Mouse (Mus musculus): ENCODE measurements around the gene Trp53. TPM values are rescaled to one million over a fixed set of nuclear protein-coding genes. Genes with fewer than 3 reads are reported as not detected.
A peak's percentile ranks its signal among the peaks of the same experiment; 100 is the strongest.

The Trp53 gene
- polyA plus RNA-seq, 1 experiment from 2014 or later = 119 TPM

GRCm38 (mm10) chr11:69552622-69553340, 27.4 kb upstream of the Trp53 start:
- ATAC-seq = peak; percentile 88
- WGBS = 10% methylated on average over 14 of the region's 14 CpGs
- peak overlapping the region; percentile 49 for H3K4me2 ChIP-seq

GRCm38 (mm10) chr11:69553341-69553721, 26.8 kb upstream of the Trp53 start:
- Histone ChIP-seq H3K4me2 (peak overlapping the region; percentile 49), H3K27ac (peak overlapping the region; percentile 94), H3K9ac (peak overlapping the region; percentile 52), H3K4me1 (peaks cover 82% of the 10 kb centered on the region), H3K9me3 (replicated peaks) (no peaks in the 10 kb centered on the region), H3K4me3 (0 out of 2 replicates have a peak overlapping the region, but pooled peaks have one; percentile 16), H3K27me3 (no peaks in the 10 kb centered on the region), H3K36me3 (ENCODE audit: poor library complexity, severe bottlenecking) (peaks cover 19% of the 10 kb centered on the region)
- WGBS = 0% methylated on average over 2 of the region's 2 CpGs
- peak; percentile 2; the same call in 1 of the 2 replicates for ATAC-seq

More at GRCm38 (mm10) chr11:69552622-69553340, 27.4 kb upstream of the Trp53 start:
- Histone ChIP-seq H3K27ac (peak overlapping the region; percentile 94), H3K4me1 (peaks cover 82% of the 10 kb centered on the region), H3K36me3 (ENCODE audit: poor library complexity, severe bottlenecking) (peaks cover 19% of the 10 kb centered on the region), H3K4me3 (peak overlapping the region; percentile 16; the same call in 1 of the 2 replicates), H3K27me3 (no peaks in the 10 kb centered on the region), H3K9me3 (replicated peaks) (no peaks in the 10 kb centered on the region), H3K9ac (peak overlapping the region; percentile 52)

- H3K4me1 ChIP-seq = peaks cover 84% of the 10 kb centered on the region
- 83% methylated on average over 5 of the region's 5 CpGs for WGBS
- H3K27me3 ChIP-seq = no peaks in the 10 kb centered on the region
- no peak for ATAC-seq
- peak overlapping the region; percentile 70 for H3K27ac ChIP-seq
- no peak overlapping the region for H3K4me3 ChIP-seq
- peaks cover 19% of the 10 kb centered on the region for H3K36me3 ChIP-seq (ENCODE audit: poor library complexity, severe bottlenecking)
- no peak overlapping the region for H3K9ac ChIP-seq
- H3K9me3 ChIP-seq (replicated peaks) = no peaks in the 10 kb centered on the region
- no peak overlapping the region for H3K4me2 ChIP-seq
These were observed 25.5 kb upstream of the Trp53 start for GRCm38 (mm10) chr11:69554539-69555140.

GRCm38 (mm10) chr11:69557381-69557958, 22.7 kb upstream of the Trp53 start:
- Histone ChIP-seq H3K27me3 (no peaks in the 10 kb centered on the region), H3K4me1 (peaks cover 99% of the 10 kb centered on the region), H3K4me2 (peak overlapping the region; percentile 98), H3K9ac (peak overlapping the region; percentile 98), H3K36me3 (ENCODE audit: poor library complexity, severe bottlenecking) (peaks cover 29% of the 10 kb centered on the region), H3K9me3 (replicated peaks) (no peaks in the 10 kb centered on the region), H3K27ac (peak overlapping the region; percentile 70), H3K4me3 (peak overlapping the region; percentile 83)
- ATAC-seq = no peak
- WGBS = 11% methylated on average over 14 of the region's 14 CpGs

GRCm38 (mm10) chr11:69558756-69559155, 21.4 kb upstream of the Trp53 start:
- 52% methylated on average over 6 of the region's 6 CpGs for WGBS
- H3K36me3 ChIP-seq (ENCODE audit: poor library complexity, severe bottlenecking) = peaks cover 42% of the 10 kb centered on the region
- no peak for ATAC-seq
- peak overlapping the region; percentile 83 for H3K4me3 ChIP-seq
- peak overlapping the region; percentile 98 for H3K4me2 ChIP-seq
- H3K27me3 ChIP-seq = no peaks in the 10 kb centered on the region
- peaks cover 88% of the 10 kb centered on the region for H3K4me1 ChIP-seq
- no peaks in the 10 kb centered on the region for H3K9me3 ChIP-seq (replicated peaks)
- peak overlapping the region; percentile 98 for H3K9ac ChIP-seq
- H3K27ac ChIP-seq = peak overlapping the region; percentile 70

- ATAC-seq = no peak
- H3K27ac ChIP-seq = peak overlapping the region; percentile 87
- H3K4me1 ChIP-seq = peaks cover 87% of the 10 kb centered on the region
- no peaks in the 10 kb centered on the region for H3K27me3 ChIP-seq
- H3K4me2 ChIP-seq = peak overlapping the region; percentile 98
- 9% methylated on average over 5 of the region's 5 CpGs for WGBS
- H3K4me3 ChIP-seq = peak overlapping the region; percentile 83
- peaks cover 44% of the 10 kb centered on the region for H3K36me3 ChIP-seq (ENCODE audit: poor library complexity, severe bottlenecking)
- H3K9me3 ChIP-seq (replicated peaks) = no peaks in the 10 kb centered on the region
- peak overlapping the region; percentile 98 for H3K9ac ChIP-seq
These were observed 21.0 kb upstream of the Trp53 start for GRCm38 (mm10) chr11:69559183-69559582.

- ATAC-seq = peak; percentile 68
- Histone ChIP-seq H3K9ac (peak within 1 kb of the TSS; percentile 98), H3K4me3 (peak within 1 kb of the TSS; percentile 83), H3K4me1 (peaks cover 80% of the 10 kb centered on the region), H3K27me3 (no peaks in the 10 kb centered on the region), H3K9me3 (replicated peaks) (no peaks in the 10 kb centered on the region), H3K36me3 (ENCODE audit: poor library complexity, severe bottlenecking) (peaks cover 48% of the 10 kb centered on the region), H3K4me2 (peak within 1 kb of the TSS; percentile 98), H3K27ac (peak within 1 kb of the TSS; percentile 87)
- under 1% methylated on average over 56 of the region's 59 CpGs for WGBS
These were observed 20.1 kb upstream of the Trp53 start, which contains the start of gene Efnb3 for GRCm38 (mm10) chr11:69559851-69560765. Gene Efnb3, minus strand, starts transcription at chr11:69560205.

- H3K4me2 ChIP-seq = peak overlapping the region; percentile 98
- H3K27ac ChIP-seq = peak overlapping the region; percentile 87
- H3K9me3 ChIP-seq (replicated peaks) = no peaks in the 10 kb centered on the region
- 17% methylated on average over 16 of the region's 16 CpGs for WGBS
- ATAC-seq = peak; percentile 56
- H3K27me3 ChIP-seq = no peaks in the 10 kb centered on the region
- H3K9ac ChIP-seq = peak overlapping the region; percentile 98
- H3K4me1 ChIP-seq = peaks cover 69% of the 10 kb centered on the region
- peaks cover 47% of the 10 kb centered on the region for H3K36me3 ChIP-seq (ENCODE audit: poor library complexity, severe bottlenecking)
- peak overlapping the region; percentile 83; the same call in 1 of the 2 replicates for H3K4me3 ChIP-seq
These were observed 19.0 kb upstream of the Trp53 start for GRCm38 (mm10) chr11:69560896-69561854.

GRCm38 (mm10) chr11:69563373-69563772, 16.8 kb upstream of the Trp53 start:
- Histone ChIP-seq H3K4me1 (peaks cover 47% of the 10 kb centered on the region), H3K27ac (no peak overlapping the region), H3K4me2 (no peak overlapping the region), H3K9ac (no peak overlapping the region), H3K36me3 (ENCODE audit: poor library complexity, severe bottlenecking) (peaks cover 68% of the 10 kb centered on the region), H3K27me3 (no peaks in the 10 kb centered on the region), H3K9me3 (replicated peaks) (no peaks in the 10 kb centered on the region), H3K4me3 (no peak overlapping the region)
- 88% methylated on average over 13 of the region's 13 CpGs for WGBS
- no peak for ATAC-seq

GRCm38 (mm10) chr11:69564391-69564790, 15.8 kb upstream of the Trp53 start:
- Histone ChIP-seq H3K27ac (0 out of 2 replicates have a peak overlapping the region, but pooled peaks have one; percentile 14), H3K36me3 (ENCODE audit: poor library complexity, severe bottlenecking) (peaks cover 71% of the 10 kb centered on the region), H3K27me3 (no peaks in the 10 kb centered on the region), H3K4me1 (peaks cover 37% of the 10 kb centered on the region), H3K9ac (no peak overlapping the region), H3K4me2 (no peak overlapping the region), H3K9me3 (replicated peaks) (no peaks in the 10 kb centered on the region), H3K4me3 (no peak overlapping the region)
- 35% methylated on average over 3 of the region's 3 CpGs for WGBS
- ATAC-seq = no peak
